In genomic region chr10:84490115-84490514, GRCm38 (mm10) we compare ENCODE assay signal across 24 mouse cellular contexts. TPM values are rescaled to one million over a fixed set of nuclear protein-coding genes. Genes with fewer than 3 reads are reported as not detected.
DNase-seq lines count a peak whose midpoint lies in the region; ATAC-seq and TF ChIP-seq lines count a peak whose summit lies in the region.
"Had no signal": no experiment of that assay in that cellular context is flagged by ENCODE, and none has a peak within 500 bp of the region (broad histone marks: within the 10 kb centered on the region; RNA-seq: fewer than 3 reads in every experiment).

No protein-coding gene starts in this region.

- H3K36me3 ChIP-seq in testis, adult 2 months (ENCODE audit: control insufficient read depth, insufficient read depth, low read length) = no peaks in the 10 kb centered on the region
- H3K36me3 ChIP-seq: embryonic facial prominence, embryonic 15.5 days; forebrain, embryonic 10.5 days; G1E; heart, embryonic 10.5 days; hindbrain, embryonic 12.5 days had no signal

- peaks cover 16% of the 10 kb centered on the region for H3K4me1 ChIP-seq in testis, adult 2 months (ENCODE audit: control insufficient read depth, insufficient read depth, low read length)
- H3K4me1 ChIP-seq: embryonic facial prominence, embryonic 15.5 days; forebrain, embryonic 10.5 days; hindbrain, embryonic 12.5 days had no signal

- DNase-seq in testis, postnatal 10 days (ENCODE audit: low spot score) = no peak
- DNase-seq in c-Kit-positive CD71-positive TER-119-positive erythroid progenitor cells, embryonic 14.5 days (ENCODE audit: low spot score) = peak; percentile 9
- no peak for DNase-seq in left cerebral cortex, adult 11 months (ENCODE audit: low spot score)
- no peak for DNase-seq in kidney, postnatal 10 days
- DNase-seq in frontal cortex, postnatal 36 days (ENCODE audit: low spot score in 2 of 2) = no peak
- DNase-seq: adrenal gland, postnatal 10 days; cerebellum, adult 18-20 months; cerebellum, adult 9-11 months; cerebellum, postnatal 36 days; embryo, embryonic 11 days; gastrocnemius, postnatal 36 days; heart, adult 18-20 months; heart, postnatal 10 days; heart, postnatal 4 days had no signal

- peak overlapping the region; percentile 69 for H3K4me3 ChIP-seq in testis, adult 2 months (ENCODE audit: control insufficient read depth, low read depth, low read length)
- H3K4me3 ChIP-seq: embryonic facial prominence, embryonic 15.5 days; erythroblast, embryonic 14.5 days; forebrain, embryonic 10.5 days; heart, embryonic 10.5 days; hindbrain, embryonic 12.5 days had no signal

- TF ChIP-seq CTCF in testis, adult 2 months (IDR thresholded peaks at IDR 0.05; ENCODE audit: control insufficient read depth, insufficient read depth, insufficient replicate concordance, low read depth, low read length) = no peak

- H3K27ac ChIP-seq in testis, adult 2 months (ENCODE audit: control insufficient read depth, insufficient read depth, low read depth, low read length) = peak overlapping the region; percentile 84
- H3K27ac ChIP-seq: embryonic facial prominence, embryonic 15.5 days; forebrain, embryonic 10.5 days; heart, embryonic 10.5 days; hindbrain, embryonic 12.5 days had no signal

- no peak; the same call in 1 of the 2 replicates for TF ChIP-seq POLR2A in testis, adult 2 months (IDR thresholded peaks at IDR 0.05; ENCODE audit: control insufficient read depth, low read depth, low read length)

- peak; percentile 62 for ATAC-seq in megakaryocyte progenitor cell, adult 5-6 weeks (replicated peaks; ENCODE audit: poor library complexity)
- ATAC-seq: CD4-positive, CD25-positive, alpha-beta regulatory T cell, adult 4 months; forebrain, embryonic 14.5 days had no signal

- H3K27me3 ChIP-seq in testis, adult 2 months (ENCODE audit: control insufficient read depth, insufficient read depth, low read length) = no peaks in the 10 kb centered on the region
- H3K27me3 ChIP-seq: embryonic facial prominence, embryonic 15.5 days; hindbrain, embryonic 12.5 days had no signal

RNA-seq across cellular contexts. Expression of gene Ckap4, which starts 43.7 kb away (rescaled TPM):
- 50.1 and 55.7 TPM in 2 replicates for polyA plus RNA-seq in testis, adult 2 months (2012; rRNA removed)
- 72.5 and 84.2 TPM in 2 replicates for total RNA-seq in megakaryocyte progenitor cell, adult 5-6 weeks (2015)
- 63.4 and 70.0 TPM in 2 replicates for total RNA-seq in megakaryocyte progenitor cell, adult 5-6 weeks (2017)

RNA-seq across cellular contexts. Expression of gene Nuak1, which starts 49.7 kb away (rescaled TPM):
- 0.91 and 1.6 TPM in 2 replicates for polyA plus RNA-seq in testis, adult 2 months (2012; rRNA removed)
- 0.12 TPM in 2 replicates for total RNA-seq in megakaryocyte progenitor cell, adult 5-6 weeks (2015)
- total RNA-seq in megakaryocyte progenitor cell, adult 5-6 weeks (2017) = 0.03 and 0.17 TPM in 2 replicates
- polyA plus RNA-seq: CD4-positive, CD25-positive, alpha-beta regulatory T cell, adult 4 months; G1E had no signal
